Comparison of ENCODE assay signal across 15 mouse cellular contexts in the genomic region with DNA sequence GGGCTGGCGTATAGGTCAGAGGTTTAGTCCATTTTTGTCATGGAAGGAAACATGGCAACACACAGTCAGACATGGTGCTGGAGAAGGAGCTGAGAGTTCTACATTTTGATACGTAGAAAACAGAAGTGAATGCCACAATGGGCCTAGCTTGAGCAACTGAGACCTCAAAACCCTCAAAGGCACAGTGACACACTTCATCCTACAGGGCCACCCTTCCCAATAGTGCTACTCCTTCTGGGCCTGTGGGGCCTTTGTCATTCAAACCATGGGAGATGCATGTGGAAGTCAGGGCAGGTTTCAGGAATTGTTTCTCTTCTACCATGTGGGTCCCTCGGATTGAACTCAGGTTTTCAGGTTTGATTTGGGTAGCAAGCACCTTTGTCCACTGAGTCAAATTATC.
"Had no signal": no experiment of that assay in that cellular context is flagged by ENCODE, and none has a peak within 500 bp of the region (broad histone marks: within the 10 kb centered on the region; RNA-seq: fewer than 3 reads in every experiment).

No protein-coding gene starts in this region.

- H3K27ac ChIP-seq: kidney, postnatal 0 days; left cerebral cortex, adult 2 months; limb, embryonic 10.5 days; lung, embryonic 15.5 days; midbrain, embryonic 15.5 days had no signal

- DNase-seq: kidney, adult 11 months; kidney, adult 9 months; kidney, postnatal 4 days; lung, postnatal 14 days; right cerebral cortex, adult 18-20 months; right cerebral cortex, postnatal 25 days; thymus, postnatal 36 days had no signal

- H3K9me3 ChIP-seq: limb, embryonic 10.5 days; lung, embryonic 15.5 days; megakaryocyte, embryonic 14.5 days; midbrain, embryonic 15.5 days had no signal

- H3K4me1 ChIP-seq: limb, embryonic 10.5 days; lung, embryonic 15.5 days had no signal

- H3K4me3 ChIP-seq: left cerebral cortex, adult 2 months; limb, embryonic 10.5 days; lung, embryonic 15.5 days; megakaryocyte, embryonic 14.5 days; midbrain, embryonic 15.5 days had no signal

- H3K27me3 ChIP-seq: lung, embryonic 15.5 days; megakaryocyte, embryonic 14.5 days; midbrain, embryonic 15.5 days had no signal

- H3K4me2 ChIP-seq: liver, embryonic 11.5 days; lung, embryonic 15.5 days; midbrain, embryonic 11.5 days; midbrain, embryonic 15.5 days had no signal

- H3K9ac ChIP-seq: lung, embryonic 15.5 days; midbrain, embryonic 15.5 days had no signal

- H3K36me3 ChIP-seq: lung, embryonic 15.5 days; midbrain, embryonic 15.5 days had no signal

- ATAC-seq: midbrain, embryonic 15.5 days had no signal
